Mouse (Mus musculus): ENCODE measurements around the gene Prim2.

- TF ChIP-seq CTCF (IDR thresholded peaks at IDR 0.05; ENCODE audit: low read depth) (no peak), EP300 (IDR thresholded peaks at IDR 0.05; ENCODE audit: low read depth) (peak; percentile 45)
Observed at GRCm38 (mm10) chr1:33531097-33531856, 138.3 kb downstream of the Prim2 start.

All from liver, postnatal 0 days (tissue).